Mouse (Mus musculus): ENCODE measurements around the gene Olfr74. TPM values are rescaled to one million over a fixed set of nuclear protein-coding genes. Genes with fewer than 3 reads are reported as not detected.
"Not testable (repeated sequence)": the region's sequence is repeated elsewhere in the genome, so short reads cannot be mapped to it uniquely, and the experiment has no call there.

Gene Olfr74
- polyA plus RNA-seq (2016; fragmentation: Nextera tagmentation; extraction: Ambion mirVana), result not detected in 2 replicates

GRCm38 (mm10) chr2:87974563-87974962, at the start of gene Olfr74:
Gene Olfr74, minus strand, starts transcription at chr2:87974663.
- Histone ChIP-seq H3K9ac (no peak within 1 kb of the TSS), H3K9me3 (replicated peaks) (no peaks in the 10 kb centered on the region), H3K4me1 (replicated peaks) (no peaks in the 10 kb centered on the region), H3K27me3 (replicated peaks) (no peaks in the 10 kb centered on the region), H3K4me3 (no peak within 1 kb of the TSS), H3K36me3 (no peaks in the 10 kb centered on the region), H3K27ac (ENCODE audit: poor library complexity, severe bottlenecking) (no peak within 1 kb of the TSS), H3K4me2 (no peak within 1 kb of the TSS)
- no peak for ATAC-seq (ENCODE audit: insufficient number of reproducible peaks, low FRiP score)
- WGBS, result 60% methylated on average over 3 of the region's 3 CpGs

- H3K36me3 ChIP-seq; H3K9me3 ChIP-seq (replicated peaks); H3K27ac ChIP-seq (ENCODE audit: poor library complexity, severe bottlenecking); H3K9ac ChIP-seq; ATAC-seq (ENCODE audit: insufficient number of reproducible peaks, low FRiP score); H3K27me3 ChIP-seq (replicated peaks); H3K4me2 ChIP-seq; H3K4me3 ChIP-seq; H3K4me1 ChIP-seq (replicated peaks): not testable (repeated sequence)
- WGBS, result 66% methylated on average over 1 of the region's 1 CpGs
These were observed 48.0 kb upstream of the Olfr74 start, which contains the start of gene Olfr1161 for GRCm38 (mm10) chr2:88022474-88022873. Gene Olfr1161, plus strand, starts transcription at chr2:88022774.

- no peak within 1 kb of the TSS for H3K4me3 ChIP-seq
- no peaks in the 10 kb centered on the region for H3K9me3 ChIP-seq (replicated peaks)
- no peak for ATAC-seq (ENCODE audit: insufficient number of reproducible peaks, low FRiP score)
- no peak within 1 kb of the TSS for H3K27ac ChIP-seq (ENCODE audit: poor library complexity, severe bottlenecking)
- no peaks in the 10 kb centered on the region for H3K4me1 ChIP-seq (replicated peaks)
- H3K4me2 ChIP-seq, result no peak within 1 kb of the TSS
- no peaks in the 10 kb centered on the region for H3K36me3 ChIP-seq
- no peaks in the 10 kb centered on the region for H3K27me3 ChIP-seq (replicated peaks)
- no peak within 1 kb of the TSS for H3K9ac ChIP-seq
These were observed 33.3 kb upstream of the Olfr74 start, which contains the start of gene Olfr1160 for GRCm38 (mm10) chr2:88007515-88008318. Gene Olfr1160, minus strand, starts transcription at chr2:88008268.

- no peaks in the 10 kb centered on the region for H3K4me1 ChIP-seq (replicated peaks)
- ATAC-seq (ENCODE audit: insufficient number of reproducible peaks, low FRiP score), result no peak
- H3K9me3 ChIP-seq (replicated peaks), result no peaks in the 10 kb centered on the region
- no peak within 1 kb of the TSS for H3K4me2 ChIP-seq
- no peak within 1 kb of the TSS for H3K9ac ChIP-seq
- no peaks in the 10 kb centered on the region for H3K36me3 ChIP-seq
- H3K27ac ChIP-seq (ENCODE audit: poor library complexity, severe bottlenecking), result no peak within 1 kb of the TSS
- H3K4me3 ChIP-seq, result no peak within 1 kb of the TSS
- no peaks in the 10 kb centered on the region for H3K27me3 ChIP-seq (replicated peaks)
These were observed 15.3 kb upstream of the Olfr74 start, which contains the start of gene Olfr1158 for GRCm38 (mm10) chr2:87989813-87990212. Gene Olfr1158, plus strand, starts transcription at chr2:87990113.

GRCm38 (mm10) chr2:87968199-87968598, 6.3 kb downstream of the Olfr74 start, which contains the start of gene Olfr1157:
Gene Olfr1157, minus strand, starts transcription at chr2:87968299.
- no peak within 1 kb of the TSS for H3K4me2 ChIP-seq
- H3K36me3 ChIP-seq, result no peaks in the 10 kb centered on the region
- H3K9ac ChIP-seq, result no peak within 1 kb of the TSS
- WGBS, result 90% methylated on average over 4 of the region's 4 CpGs
- ATAC-seq (ENCODE audit: insufficient number of reproducible peaks, low FRiP score), result no peak
- H3K27me3 ChIP-seq (replicated peaks), result no peaks in the 10 kb centered on the region
- H3K27ac ChIP-seq (ENCODE audit: poor library complexity, severe bottlenecking), result no peak within 1 kb of the TSS
- 0 out of 2 replicates have a peak, but pooled peaks cover 4% of the 10 kb centered on the region for H3K9me3 ChIP-seq (replicated peaks)
- H3K4me1 ChIP-seq (replicated peaks), result no peaks in the 10 kb centered on the region
- no peak within 1 kb of the TSS for H3K4me3 ChIP-seq

- H3K27ac ChIP-seq (ENCODE audit: poor library complexity, severe bottlenecking), result no peak within 1 kb of the TSS
- no peak within 1 kb of the TSS for H3K9ac ChIP-seq
- H3K9me3 ChIP-seq (replicated peaks), result no peaks in the 10 kb centered on the region
- no peak within 1 kb of the TSS for H3K4me3 ChIP-seq
- ATAC-seq (ENCODE audit: insufficient number of reproducible peaks, low FRiP score), result no peak
- H3K27me3 ChIP-seq (replicated peaks), result no peaks in the 10 kb centered on the region
- no peaks in the 10 kb centered on the region for H3K4me1 ChIP-seq (replicated peaks)
- H3K36me3 ChIP-seq, result no peaks in the 10 kb centered on the region
- H3K4me2 ChIP-seq, result no peak within 1 kb of the TSS
These were observed 21.5 kb downstream of the Olfr74 start, which contains the start of gene Olfr1156 for GRCm38 (mm10) chr2:87953000-87953399. Gene Olfr1156, minus strand, starts transcription at chr2:87953100.

- Histone ChIP-seq H3K9ac (no peak within 1 kb of the TSS), H3K27ac (ENCODE audit: poor library complexity, severe bottlenecking) (no peak within 1 kb of the TSS), H3K9me3 (replicated peaks) (no peaks in the 10 kb centered on the region; the same call in 1 of the 2 replicates), H3K27me3 (replicated peaks) (no peaks in the 10 kb centered on the region), H3K4me1 (replicated peaks) (no peaks in the 10 kb centered on the region), H3K4me3 (no peak within 1 kb of the TSS), H3K36me3 (no peaks in the 10 kb centered on the region), H3K4me2 (no peak within 1 kb of the TSS)
- no peak for ATAC-seq (ENCODE audit: insufficient number of reproducible peaks, low FRiP score)
- WGBS, result 85% methylated on average over 1 of the region's 1 CpGs
These were observed 29.4 kb downstream of the Olfr74 start, which contains the start of gene Olfr1155 for GRCm38 (mm10) chr2:87945037-87945436. Gene Olfr1155, minus strand, starts transcription at chr2:87945137.

Other genes starting within 250 kb of the Olfr74 start
- not detected in 2 replicates for gene Olfr1138, start 234.7 kb downstream of the Olfr74 start, polyA plus RNA-seq (2016; fragmentation: Nextera tagmentation; extraction: Ambion mirVana)
- not detected in 2 replicates for gene Olfr1140, start 230.9 kb downstream of the Olfr74 start, polyA plus RNA-seq (2016; fragmentation: Nextera tagmentation; extraction: Ambion mirVana)
- gene Olfr1141, start 220.7 kb downstream of the Olfr74 start, polyA plus RNA-seq (2016; fragmentation: Nextera tagmentation; extraction: Ambion mirVana), result not detected in 2 replicates
- not detected in 2 replicates for gene Olfr152, start 195.2 kb downstream of the Olfr74 start, polyA plus RNA-seq (2016; fragmentation: Nextera tagmentation; extraction: Ambion mirVana)
- gene Olfr1143, start 174.1 kb downstream of the Olfr74 start, polyA plus RNA-seq (2016; fragmentation: Nextera tagmentation; extraction: Ambion mirVana), result not detected in 2 replicates
- not detected in 2 replicates for gene Olfr1145, start 164.8 kb downstream of the Olfr74 start, polyA plus RNA-seq (2016; fragmentation: Nextera tagmentation; extraction: Ambion mirVana)
- not detected in 2 replicates for gene Olfr1148, start 144.1 kb downstream of the Olfr74 start, polyA plus RNA-seq (2016; fragmentation: Nextera tagmentation; extraction: Ambion mirVana)
- gene Olfr1150-ps1, start 130.7 kb downstream of the Olfr74 start, polyA plus RNA-seq (2016; fragmentation: Nextera tagmentation; extraction: Ambion mirVana), result not detected in 2 replicates
- not detected in 2 replicates for gene Olfr1151, start 118.8 kb downstream of the Olfr74 start, polyA plus RNA-seq (2016; fragmentation: Nextera tagmentation; extraction: Ambion mirVana)
- not detected in 2 replicates for gene Olfr1152, start 108.2 kb downstream of the Olfr74 start, polyA plus RNA-seq (2016; fragmentation: Nextera tagmentation; extraction: Ambion mirVana)
- gene Olfr1153, start 79.7 kb downstream of the Olfr74 start, polyA plus RNA-seq (2016; fragmentation: Nextera tagmentation; extraction: Ambion mirVana), result not detected in 2 replicates
- not detected in 2 replicates for gene Olfr1154, start 69.5 kb downstream of the Olfr74 start, polyA plus RNA-seq (2016; fragmentation: Nextera tagmentation; extraction: Ambion mirVana)
- gene Olfr1155, start 29.5 kb downstream of the Olfr74 start, polyA plus RNA-seq (2016; fragmentation: Nextera tagmentation; extraction: Ambion mirVana), result not detected in 2 replicates
- gene Olfr1156, start 21.6 kb downstream of the Olfr74 start, polyA plus RNA-seq (2016; fragmentation: Nextera tagmentation; extraction: Ambion mirVana), result not detected in 2 replicates
- gene Olfr1157, start 6.4 kb downstream of the Olfr74 start, polyA plus RNA-seq (2016; fragmentation: Nextera tagmentation; extraction: Ambion mirVana), result not detected in 2 replicates
- not detected in 2 replicates for gene Olfr1158, start 15.4 kb upstream of the Olfr74 start, polyA plus RNA-seq (2016; fragmentation: Nextera tagmentation; extraction: Ambion mirVana)
- gene Olfr1160, start 33.6 kb upstream of the Olfr74 start, polyA plus RNA-seq (2016; fragmentation: Nextera tagmentation; extraction: Ambion mirVana), result not detected in 2 replicates
- gene Olfr1161, start 48.1 kb upstream of the Olfr74 start, polyA plus RNA-seq (2016; fragmentation: Nextera tagmentation; extraction: Ambion mirVana), result not detected in 2 replicates
- not detected in 2 replicates for gene Olfr73, start 63.0 kb upstream of the Olfr74 start, polyA plus RNA-seq (2016; fragmentation: Nextera tagmentation; extraction: Ambion mirVana)
- not detected in 2 replicates for gene Olfr1162, start 76.5 kb upstream of the Olfr74 start, polyA plus RNA-seq (2016; fragmentation: Nextera tagmentation; extraction: Ambion mirVana)
- not detected in 2 replicates for gene Olfr1163, start 97.2 kb upstream of the Olfr74 start, polyA plus RNA-seq (2016; fragmentation: Nextera tagmentation; extraction: Ambion mirVana)
- gene Olfr1164, start 119.3 kb upstream of the Olfr74 start, polyA plus RNA-seq (2016; fragmentation: Nextera tagmentation; extraction: Ambion mirVana), result not detected in 2 replicates
- gene Olfr1166, start 153.6 kb upstream of the Olfr74 start, polyA plus RNA-seq (2016; fragmentation: Nextera tagmentation; extraction: Ambion mirVana), result not detected in 2 replicates
- gene Olfr1167, start 180.5 kb upstream of the Olfr74 start, polyA plus RNA-seq (2016; fragmentation: Nextera tagmentation; extraction: Ambion mirVana), result not detected in 2 replicates
- not detected in 2 replicates for gene Olfr1168, start 207.2 kb upstream of the Olfr74 start, polyA plus RNA-seq (2016; fragmentation: Nextera tagmentation; extraction: Ambion mirVana)

Data from heart, embryonic 12.5 days (tissue).